Mouse (Mus musculus) gastrocnemius, postnatal 14 days (tissue): ENCODE results near the gene Eapp. TPM values are rescaled to one million over a fixed set of nuclear protein-coding genes. Genes with fewer than 3 reads are reported as not detected.

Experiments
- DNase-seq: peaks from one replicate; pipeline ENCODE4 v3.0.0; 2021; ENCODE audit warnings: mixed read lengths
- intact Hi-C: fragments of 180-260 bp; cut with DNase I; formaldehyde crosslinking; loops from one replicate; pipeline ENCODE4 v1.15.1; 2025; ENCODE audit warnings: low total_unique reads
- microRNA-seq, 2 experiments: library from miRNA; unstranded; fragments of <30 nt; microRNA quantifications; one replicate each; pipeline ENCODE4 v1.2.0; 2021
- total RNA-seq, 2 experiments: library from RNA; stranded (reverse); gene quantifications; 2 replicates each; pipeline ENCODE4 v1.2.3; 2021

Gene Eapp
- total RNA-seq, 2 experiments from 2014 or later: 17.5 to 19.6 TPM

DNA sequence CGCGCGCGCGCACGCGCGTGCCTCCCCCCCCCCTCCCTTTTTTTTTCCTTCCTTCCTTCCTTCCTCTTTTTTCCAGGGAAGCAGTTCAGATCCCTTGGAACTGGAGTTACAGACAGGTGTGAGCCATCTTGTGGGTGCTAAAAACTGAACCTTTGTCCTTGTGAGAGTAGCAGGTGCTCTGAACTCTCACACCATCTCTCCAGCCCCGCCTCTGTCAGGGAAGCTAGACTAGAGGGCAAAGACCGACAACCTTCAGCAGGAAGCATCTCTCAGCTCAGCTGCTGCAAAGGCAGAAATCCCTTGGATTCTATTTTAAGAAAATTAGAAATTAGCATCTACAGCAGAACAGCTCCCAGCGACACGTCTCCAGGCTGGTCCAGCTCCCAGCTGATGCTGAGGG is 43.4 kb downstream of the Eapp start:
- DNase-seq: no peak
- intact Hi-C loops: no loop called here

GRCm38 (mm10) chr12:54651820-54652219 is 43.9 kb downstream of the Eapp start:
- intact Hi-C loops: no loop called here
- DNase-seq: no peak

DNA sequence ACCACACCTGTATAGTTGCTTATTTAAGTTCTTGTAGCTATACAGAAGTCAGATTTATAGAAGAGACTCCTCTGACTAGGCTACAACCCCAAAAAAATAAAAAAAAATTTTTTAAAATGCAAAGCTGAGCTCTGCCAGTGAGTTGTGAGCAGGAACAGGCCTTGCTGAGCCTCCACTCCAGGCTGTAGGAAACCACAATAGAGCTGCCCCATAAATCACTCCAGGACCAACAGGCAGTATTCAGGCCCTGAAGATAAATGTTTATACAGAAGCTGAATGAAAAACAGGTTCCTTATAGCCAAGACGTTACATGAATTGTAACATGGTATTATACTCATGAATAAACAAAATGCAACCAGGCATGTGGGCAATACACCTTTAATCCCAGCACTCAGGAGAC is 44.5 kb downstream of the Eapp start:
- intact Hi-C loops: no loop called here
- no peak for DNase-seq

- no peak for DNase-seq
- intact Hi-C loops: no loop called here
These were observed 50.8 kb downstream of the Eapp start for GRCm38 (mm10) chr12:54644947-54645346.

DNA sequence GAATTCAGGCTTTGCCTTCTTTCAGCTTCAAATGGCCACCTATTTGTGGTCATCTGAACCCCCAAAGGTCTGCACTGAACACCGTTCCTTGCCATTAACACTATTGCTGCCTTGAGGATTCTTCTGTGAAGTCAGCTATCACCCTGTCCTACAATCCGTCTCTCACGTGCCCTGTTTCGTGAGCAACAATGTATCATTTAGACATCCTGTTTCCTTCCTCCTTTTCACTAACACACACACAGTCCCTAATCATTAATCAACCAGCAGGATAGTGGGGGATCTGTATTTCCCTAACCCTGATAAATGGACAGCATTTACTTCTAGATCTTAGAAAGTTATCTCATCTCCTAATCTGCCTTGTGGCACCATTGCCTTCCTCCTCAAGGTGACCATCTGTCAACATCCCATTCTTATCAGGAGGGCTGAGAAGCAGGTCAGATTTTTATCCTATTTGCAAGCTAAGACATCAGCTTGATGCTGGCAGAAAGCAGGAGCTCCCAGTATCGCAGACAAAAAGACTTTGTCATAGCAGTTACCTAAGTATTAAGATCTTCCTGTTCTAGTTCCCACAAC is 52.3 kb downstream of the Eapp start:
- intact Hi-C loops: no loop called here
- no peak for DNase-seq

DNA sequence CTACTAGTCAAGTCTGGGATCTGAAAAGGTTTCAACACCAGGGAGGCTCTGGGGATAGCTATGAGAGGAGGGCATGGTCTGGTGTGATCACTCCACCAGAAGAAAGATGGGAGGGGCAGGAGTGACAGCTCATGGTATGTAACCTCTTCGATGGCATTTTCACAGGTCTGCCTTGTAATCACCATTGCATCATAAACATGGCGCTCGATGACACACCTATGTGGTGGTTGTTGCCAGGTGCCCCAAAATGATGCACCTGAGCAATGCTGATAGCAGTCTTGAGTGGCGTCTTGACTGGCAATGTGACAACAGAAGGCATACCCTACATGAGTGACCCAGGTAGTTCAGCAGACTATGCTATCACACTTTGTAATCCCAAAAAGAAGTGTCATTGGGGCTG is 54.3 kb downstream of the Eapp start:
- intact Hi-C loops: no loop called here
- no peak for DNase-seq

DNA sequence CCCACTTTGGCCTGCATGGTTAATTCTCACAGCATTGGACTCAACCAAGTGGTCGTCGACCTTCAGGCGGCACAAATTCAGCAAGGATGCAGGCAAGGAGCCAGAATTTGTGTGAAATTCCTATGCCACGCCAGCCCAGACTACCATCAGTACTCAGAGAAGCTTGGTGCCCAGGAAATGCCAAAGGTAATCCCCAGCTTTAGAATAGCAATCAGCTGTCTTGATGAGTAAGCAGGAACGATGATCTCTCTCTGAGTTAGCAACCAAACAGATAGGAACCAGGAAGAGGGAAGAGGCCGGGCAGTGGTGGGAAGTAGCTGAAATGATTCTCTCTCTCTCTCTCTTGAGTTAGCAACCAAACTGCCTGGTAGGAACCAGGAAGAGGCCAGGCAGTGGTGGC is 55.4 kb downstream of the Eapp start:
- intact Hi-C loops: no loop called here

DNA sequence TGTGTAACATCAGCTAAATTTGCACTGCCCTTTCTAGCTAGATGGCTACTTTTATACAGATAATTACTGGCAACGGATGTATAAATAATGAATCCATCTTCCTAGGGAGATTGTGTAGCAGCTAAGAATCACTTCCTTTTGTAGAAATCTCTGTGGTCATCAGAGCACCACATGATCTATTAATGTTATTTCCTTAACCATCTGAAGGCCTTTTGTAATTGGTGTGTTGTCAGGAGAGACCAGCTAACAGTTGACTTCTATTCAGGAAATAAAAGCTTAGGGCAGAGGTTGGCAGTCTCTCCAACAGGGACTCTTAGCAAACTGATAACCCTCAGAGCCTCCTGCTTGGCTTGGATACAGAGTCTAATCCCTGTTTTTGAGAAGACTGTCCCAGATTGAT is 58.7 kb downstream of the Eapp start:
- intact Hi-C loops: no loop called here
- no peak for DNase-seq

More for the DNA sequence above, 55.4 kb downstream of the Eapp start:
- no peak for DNase-seq

DNA sequence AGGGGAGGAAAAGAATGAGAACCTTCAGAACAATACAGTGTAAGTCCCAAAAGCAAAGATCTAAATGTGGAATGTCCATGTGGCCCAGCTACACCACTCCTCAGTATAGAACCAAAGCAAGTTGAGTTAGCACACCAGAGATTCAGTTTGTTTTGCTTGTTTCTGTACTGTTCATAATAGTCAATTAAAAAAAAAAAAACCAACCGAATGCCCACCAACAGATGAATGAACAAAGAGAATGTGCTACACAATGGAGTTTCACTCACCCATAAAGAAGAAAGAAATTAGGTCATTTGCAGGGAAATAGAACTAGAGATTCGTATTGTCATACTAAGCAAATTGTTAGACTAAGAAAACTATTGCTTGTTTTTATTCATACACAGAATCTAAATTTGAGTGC is 63.6 kb downstream of the Eapp start:
- no peak for DNase-seq
- intact Hi-C loops: no loop called here

DNA sequence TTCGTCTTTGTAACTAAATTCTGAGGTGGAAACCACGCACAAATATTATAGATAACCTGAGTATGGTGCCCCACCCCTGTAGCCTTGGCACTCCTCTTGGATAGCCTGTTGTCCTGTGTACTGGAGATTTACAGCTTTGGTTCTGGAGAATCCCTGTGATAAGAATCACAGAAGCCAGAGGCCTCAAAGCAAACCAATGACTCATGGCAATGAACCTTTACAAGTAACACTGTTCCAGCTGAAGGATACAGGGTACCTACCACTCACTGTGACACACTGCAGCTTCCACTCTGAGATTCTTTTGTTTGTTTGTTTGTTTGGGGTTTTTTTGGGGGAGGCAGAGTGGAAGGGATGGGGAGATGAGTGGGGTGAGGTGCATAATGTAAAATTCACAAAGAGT is 73.8 kb downstream of the Eapp start:
- intact Hi-C loops: no loop called here
- no peak for DNase-seq

Small RNA genes lying within 50 kb of the gene (microRNA-seq; reads per million reads assigned to microRNA genes)
- 0 reads per million in 2 experiments for gene Mir1892

Other genes starting within 250 kb of the Eapp start
- 10 to 100 TPM; 19.1 to 22.9 TPM for gene Sptssa, start 39.3 kb downstream of the Eapp start, total RNA-seq
- 10 to 100 TPM; 20.9 to 23.5 TPM for gene Snx6, start 99.8 kb upstream of the Eapp start, total RNA-seq
- gene Cfl2, start 167.0 kb upstream of the Eapp start, total RNA-seq: 100 to 1,000 TPM; 625 to 714 TPM